ENCODE assay signal across 9 mouse cellular contexts in genomic region chr17:27071630-27072029, GRCm38 (mm10). TPM values are rescaled to one million over a fixed set of nuclear protein-coding genes. Genes with fewer than 3 reads are reported as not detected.
DNase-seq lines count a peak whose midpoint lies in the region; ATAC-seq and TF ChIP-seq lines count a peak whose summit lies in the region.
"Had no signal": no experiment of that assay in that cellular context is flagged by ENCODE, and none has a peak within 500 bp of the region (broad histone marks: within the 10 kb centered on the region; RNA-seq: fewer than 3 reads in every experiment).

No protein-coding gene starts in this region.

- no peaks in the 10 kb centered on the region for H3K27me3 ChIP-seq in kidney, adult 2 months (replicated peaks; ENCODE audit: control insufficient read depth, insufficient read depth, low read length)
- no peaks in the 10 kb centered on the region for H3K27me3 ChIP-seq in kidney, embryonic 16.5 days (ENCODE audit: insufficient read depth, low read length)
- H3K27me3 ChIP-seq in C2C12 (ENCODE audit: control insufficient read depth, insufficient read depth, insufficient read length): no peaks in the 10 kb centered on the region
- H3K27me3 ChIP-seq: neural tube, embryonic 12.5 days had no signal

- no peak overlapping the region for H3ac ChIP-seq in C2C12 (ENCODE audit: control insufficient read depth, insufficient read length, low read depth)

- no peak for DNase-seq in kidney, adult 2 months
- DNase-seq in T-cell, adult 2 months (ENCODE audit: low spot score): peak; percentile 44
- peak; percentile 29 for DNase-seq in forelimb bud, embryonic 11.5 days (ENCODE audit: low read depth, low spot score)
- DNase-seq in thymus, postnatal 25 days: peak; percentile 60
- no peak for DNase-seq in frontal cortex, postnatal 25 days (ENCODE audit: low spot score in 2 of 2)

- H3K79me2 ChIP-seq in C2C12 (ENCODE audit: control insufficient read depth, insufficient read depth): peaks cover 54% of the 10 kb centered on the region

- WGBS in kidney, adult 2 months: 62% methylated on average over 6 of the region's 6 CpGs
- WGBS in kidney, embryonic 16.5 days: 52% methylated on average over 6 of the region's 6 CpGs

- H3K9me3 ChIP-seq in kidney, embryonic 16.5 days (ENCODE audit: low read length): no peaks in the 10 kb centered on the region
- H3K9me3 ChIP-seq: neural tube, embryonic 12.5 days had no signal

- H3K79me3 ChIP-seq in C2C12 (ENCODE audit: low read depth): peaks cover 16% of the 10 kb centered on the region

- peak; percentile 45 for TF ChIP-seq CTCF in kidney, adult 2 months (conservative IDR thresholded peaks at IDR 0.05; ENCODE audit: insufficient read depth, insufficient read length, low read depth, low read length)
- TF ChIP-seq CTCF in C2C12 (IDR thresholded peaks at IDR 0.05; ENCODE audit: control insufficient read depth, insufficient read depth, insufficient read length): peak; percentile 10

- no peak for TF ChIP-seq POLR2A in kidney, adult 2 months (IDR thresholded peaks at IDR 0.05; ENCODE audit: low read depth, low read length)

- no peak overlapping the region for H3K9ac ChIP-seq in kidney, embryonic 16.5 days (replicated peaks; ENCODE audit: low read length)
- H3K9ac ChIP-seq: neural tube, embryonic 12.5 days had no signal

- H3K36me3 ChIP-seq in kidney, adult 2 months (ENCODE audit: control insufficient read depth, insufficient read depth, low read length): no peaks in the 10 kb centered on the region
- no peaks in the 10 kb centered on the region for H3K36me3 ChIP-seq in kidney, embryonic 16.5 days (ENCODE audit: insufficient read depth, low read length)
- H3K36me3 ChIP-seq in C2C12 (ENCODE audit: control insufficient read depth, insufficient read depth): peaks cover 6% of the 10 kb centered on the region
- H3K36me3 ChIP-seq: neural tube, embryonic 12.5 days had no signal

- H3K4me2 ChIP-seq in kidney, embryonic 16.5 days (replicated peaks; ENCODE audit: low read depth, low read length): no peak overlapping the region
- H3K4me2 ChIP-seq: neural tube, embryonic 12.5 days had no signal

- H3K4me1 ChIP-seq in kidney, adult 2 months (ENCODE audit: control insufficient read depth, insufficient read depth, low read length): no peaks in the 10 kb centered on the region
- H3K4me1 ChIP-seq in kidney, embryonic 16.5 days (ENCODE audit: insufficient read depth, low read length): peaks cover 25% of the 10 kb centered on the region

- H3K27ac ChIP-seq in kidney, adult 2 months (ENCODE audit: insufficient read depth, low read depth, low read length): no peak overlapping the region
- no peak overlapping the region for H3K27ac ChIP-seq in kidney, embryonic 16.5 days (ENCODE audit: low read length)
- H3K27ac ChIP-seq: neural tube, embryonic 12.5 days had no signal

- H3K4me3 ChIP-seq in kidney, adult 2 months (ENCODE audit: insufficient read depth, low read depth, low read length): no peak overlapping the region
- no peak overlapping the region for H3K4me3 ChIP-seq in kidney, embryonic 16.5 days (ENCODE audit: low read length)
- no peak overlapping the region for H3K4me3 ChIP-seq in C2C12 (ENCODE audit: insufficient read depth, poor library complexity, severe bottlenecking)
- H3K4me3 ChIP-seq: neural tube, embryonic 12.5 days had no signal

- no peak for ATAC-seq in kidney, embryonic 16.5 days (ENCODE audit: low FRiP score, low TSS enrichment)
- ATAC-seq in inflammation-experienced regulatory T-cells, adult 6 months: no peak

TF ChIP-seq in C2C12, 6 proteins besides CTCF, POLR2A, EP300 and RAD21:
- TF ChIP-seq FOSL1 (IDR thresholded peaks at IDR 0.05; ENCODE audit: insufficient read depth, low read length, poor library complexity, severe bottlenecking) (no peak), CEBPB (IDR thresholded peaks at IDR 0.05; ENCODE audit: low read depth) (no peak), MAX (IDR thresholded peaks at IDR 0.05) (no peak), USF1 (IDR thresholded peaks at IDR 0.05; ENCODE audit: low read depth) (no peak), MYOD1 (IDR thresholded peaks at IDR 0.05; ENCODE audit: control insufficient read depth, insufficient read length, low read depth) (no peak), MYOG (IDR thresholded peaks at IDR 0.05; ENCODE audit: control insufficient read depth, extremely low read depth, insufficient read length) (no peak)

RNA-seq across cellular contexts. Expression of gene Itpr3, which starts 14.5 kb away (rescaled TPM):
- polyA plus RNA-seq in kidney, adult 2 months (2012; rRNA removed): 4.4 and 6.9 TPM in 2 replicates
- 9.3 and 9.6 TPM in 2 replicates for polyA plus RNA-seq in kidney, embryonic 16.5 days (2015; fragmentation: Nextera tagmentation; extraction: Ambion mirVana)
- polyA plus RNA-seq in C2C12 (2012; fragmentation: generic; extraction: Trizol): 20.0 TPM
- 1 to 10 TPM; 3.9 to 8.2 (median 7.1) TPM for polyA plus RNA-seq in inflammation-experienced regulatory T-cells, adult 6 months (2017; shearing (Covaris generic))

RNA-seq across cellular contexts. Expression of gene Bak1, which starts 42.8 kb away (rescaled TPM):
- 36.6 and 39.4 TPM in 2 replicates for polyA plus RNA-seq in kidney, adult 2 months (2012; rRNA removed)
- 7.4 and 9.5 TPM in 2 replicates for polyA plus RNA-seq in kidney, embryonic 16.5 days (2015; fragmentation: Nextera tagmentation; extraction: Ambion mirVana)
- polyA plus RNA-seq in C2C12 (2012; fragmentation: generic; extraction: Trizol): 95.1 TPM
- 10 to 100 TPM in 1 of 3 experiments, 1 to 10 TPM in 2; 5.1 to 23.3 (median 6.8) TPM for polyA plus RNA-seq in inflammation-experienced regulatory T-cells, adult 6 months (2017; shearing (Covaris generic))

Comparison
In these comparisons a context has a peak if more than half of its experiments do, and no peak if none do; other contexts are left out.
1. DNase-seq: peak in T-cell, adult 2 months (single experiment), forelimb bud, embryonic 11.5 days (single experiment) and thymus, postnatal 25 days (single experiment); none in kidney, adult 2 months (single experiment) and frontal cortex, postnatal 25 days (0 of 2).